8 mouse cellular contexts compared by ENCODE assay signal in the genomic region with DNA sequence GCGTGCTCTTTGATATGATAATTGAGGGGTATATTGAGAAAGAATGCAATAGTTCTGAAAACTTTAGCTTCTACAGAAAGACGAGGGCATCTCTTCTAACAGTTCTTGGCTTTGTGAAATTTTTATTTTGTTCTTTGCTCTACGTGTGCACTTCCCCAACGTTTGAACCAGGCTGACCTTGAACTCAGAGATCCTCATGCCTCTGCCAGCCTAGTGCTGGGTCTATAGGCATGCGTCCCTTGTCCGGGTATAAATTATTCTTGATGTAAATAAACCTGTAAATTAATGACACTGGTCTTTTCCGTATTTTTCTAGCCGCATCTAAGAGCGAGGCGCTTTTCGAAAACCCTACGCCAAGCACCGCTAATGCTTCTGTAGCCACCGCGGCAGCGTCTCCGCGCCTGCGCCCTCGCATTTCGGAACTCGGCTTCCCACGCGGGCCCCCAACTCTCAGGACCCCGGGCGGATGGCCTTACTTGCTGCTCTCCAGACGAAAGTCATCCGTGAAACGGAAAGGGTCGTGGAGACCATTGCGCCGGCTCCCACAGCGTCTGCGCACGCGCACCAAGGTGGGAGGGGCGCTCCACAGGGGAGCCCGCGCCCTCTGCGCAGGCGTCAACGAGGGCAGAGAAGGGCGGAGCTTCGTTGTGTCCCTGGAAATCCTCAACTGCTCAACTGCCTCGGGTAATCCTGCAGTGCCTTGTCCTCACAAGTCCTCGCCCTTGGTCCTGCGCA. TPM values are rescaled to one million over a fixed set of nuclear protein-coding genes. Genes with fewer than 3 reads are reported as not detected.
A peak's percentile ranks its signal among the peaks of the same experiment; 100 is the strongest.
DNase-seq lines count a peak whose midpoint lies in the region; ATAC-seq and TF ChIP-seq lines count a peak whose summit lies in the region.

A gene (minus strand): TSS at position 587 of the 735 bp plus-strand sequence.

- H3K4me3 ChIP-seq in CH12.LX (replicated peaks in 1 of 3; ENCODE audit: low read depth in 2 of 3, low read length in 2 of 3, poor library complexity in 1 of 3) = peak within 1 kb of the TSS; percentile 74 to 79 (median 76)
- peak within 1 kb of the TSS; percentile 67 for H3K4me3 ChIP-seq in forebrain, embryonic 11.5 days (ENCODE audit: low read depth, low read length)
- H3K4me3 ChIP-seq in heart, embryonic 16.5 days (ENCODE audit: low read length) = peak within 1 kb of the TSS; percentile 65
- H3K4me3 ChIP-seq in liver, embryonic 15.5 days (replicated peaks) = peak within 1 kb of the TSS; percentile 79
- peak within 1 kb of the TSS; percentile 47 for H3K4me3 ChIP-seq in neural tube, embryonic 12.5 days

- H3K4me2 ChIP-seq in CH12.LX (ENCODE audit: insufficient read depth, low read depth, poor library complexity, severe bottlenecking) = peak within 1 kb of the TSS; percentile 78
- peak within 1 kb of the TSS; percentile 56 for H3K4me2 ChIP-seq in forebrain, embryonic 11.5 days (ENCODE audit: low read depth, low read length, severe bottlenecking)
- peak within 1 kb of the TSS; percentile 74 for H3K4me2 ChIP-seq in heart, embryonic 16.5 days (ENCODE audit: low read depth, low read length)
- H3K4me2 ChIP-seq in liver, embryonic 15.5 days = peak within 1 kb of the TSS; percentile 68
- H3K4me2 ChIP-seq in neural tube, embryonic 12.5 days (replicated peaks) = peak within 1 kb of the TSS; percentile 60

- peak; percentile 97 for ATAC-seq in forebrain, embryonic 11.5 days (replicated peaks; ENCODE audit: low FRiP score)
- ATAC-seq in heart, embryonic 16.5 days (replicated peaks; ENCODE audit: extremely low read depth, insufficient read depth, low FRiP score) = peak; percentile 99
- ATAC-seq in liver, embryonic 15.5 days (ENCODE audit: insufficient read depth) = peak; percentile 96
- peak; percentile 94 for ATAC-seq in neural tube, embryonic 12.5 days (ENCODE audit: low FRiP score, low read depth)

- dilution Hi-C loops in CH12.LX (cut with MboI; ENCODE audit: extremely low pct_ligation_motif_present, extremely low pct_unique_long_range_greater_than_20kb, low sequenced_read_pairs) = no loop called here

- TF ChIP-seq CTCF in CH12.LX (conservative IDR thresholded peaks at IDR 0.05 in 1 of 2, IDR thresholded peaks at IDR 0.05 in 1 of 2; ENCODE audit: low read depth in 2 of 2, low read length in 2 of 2) = no peak

- in situ Hi-C loops in CH12.LX (cut with MboI; ENCODE audit: low pct_ligation_motif_present, low pct_unique_long_range_greater_than_20kb, low sequenced_read_pairs) = loop anchor here (10.0 kb wide), 1 partner anchor 80 kb away; a partner anchor contains a TSS

- 1% methylated on average over 47 of the region's 47 CpGs for WGBS in forebrain, embryonic 11.5 days
- under 1% methylated on average over 47 of the region's 47 CpGs for WGBS in heart, embryonic 16.5 days
- 1% methylated on average over 47 of the region's 47 CpGs for WGBS in liver, embryonic 15.5 days (ENCODE audit: insufficient replicate concordance)
- WGBS in neural tube, embryonic 12.5 days = 1% methylated on average over 47 of the region's 47 CpGs

- no peaks in the 10 kb centered on the region for H3K27me3 ChIP-seq in CH12.LX (replicated peaks)
- H3K27me3 ChIP-seq in forebrain, embryonic 11.5 days (ENCODE audit: control insufficient read depth, insufficient read depth, low read length) = no peaks in the 10 kb centered on the region
- no peaks in the 10 kb centered on the region for H3K27me3 ChIP-seq in heart, embryonic 16.5 days (ENCODE audit: control insufficient read depth, insufficient read depth, low read length)
- no peaks in the 10 kb centered on the region for H3K27me3 ChIP-seq in liver, embryonic 15.5 days
- no peaks in the 10 kb centered on the region for H3K27me3 ChIP-seq in neural tube, embryonic 12.5 days (replicated peaks)

- no peak for TF ChIP-seq RAD21 in CH12.LX (IDR thresholded peaks at IDR 0.05; ENCODE audit: low read depth, low read length)

- H3K4me1 ChIP-seq in CH12.LX (ENCODE audit: control insufficient read depth in 1 of 2, insufficient read depth in 2 of 2) = peaks cover 21 to 36% of the 10 kb centered on the region in 2 experiments
- H3K4me1 ChIP-seq in forebrain, embryonic 11.5 days (replicated peaks; ENCODE audit: control insufficient read depth, insufficient read depth, low read length) = no peaks in the 10 kb centered on the region
- peaks cover 5% of the 10 kb centered on the region for H3K4me1 ChIP-seq in heart, embryonic 16.5 days (ENCODE audit: control insufficient read depth, insufficient read depth, low read length)
- H3K4me1 ChIP-seq in liver, embryonic 15.5 days (replicated peaks) = 0 out of 2 replicates have a peak, but pooled peaks cover 9% of the 10 kb centered on the region
- H3K4me1 ChIP-seq in neural tube, embryonic 12.5 days = 0 out of 2 replicates have a peak, but pooled peaks cover 4% of the 10 kb centered on the region

- H3K27ac ChIP-seq in CH12.LX (ENCODE audit: insufficient read depth, low read depth) = no peak within 1 kb of the TSS
- H3K27ac ChIP-seq in forebrain, embryonic 11.5 days (ENCODE audit: low read depth, low read length) = peak within 1 kb of the TSS; percentile 71
- H3K27ac ChIP-seq in heart, embryonic 16.5 days (ENCODE audit: low read length) = peak within 1 kb of the TSS; percentile 80
- peak within 1 kb of the TSS; percentile 71 for H3K27ac ChIP-seq in liver, embryonic 15.5 days (replicated peaks)
- H3K27ac ChIP-seq in neural tube, embryonic 12.5 days = peak within 1 kb of the TSS; percentile 67

- peak; percentile 87 for TF ChIP-seq POLR2A in CH12.LX (IDR thresholded peaks at IDR 0.05; ENCODE audit: low read depth, low read length)

- H3K79me2 ChIP-seq in CH12.LX (replicated peaks; ENCODE audit: control insufficient read depth, extremely low read depth, insufficient read depth, poor library complexity, severe bottlenecking) = no peaks in the 10 kb centered on the region

- H3K9ac ChIP-seq in CH12.LX (ENCODE audit: insufficient read depth, low read depth) = peak within 1 kb of the TSS; percentile 78
- peak within 1 kb of the TSS; percentile 85 for H3K9ac ChIP-seq in forebrain, embryonic 11.5 days (ENCODE audit: low read length)
- H3K9ac ChIP-seq in heart, embryonic 16.5 days (ENCODE audit: low read length) = peak within 1 kb of the TSS; percentile 77
- H3K9ac ChIP-seq in liver, embryonic 15.5 days = peak within 1 kb of the TSS; percentile 81
- H3K9ac ChIP-seq in neural tube, embryonic 12.5 days = peak within 1 kb of the TSS; percentile 54

- peak; percentile 83 for DNase-seq in CH12.LX (ENCODE audit: extremely low read depth)
- peak; percentile 82 for DNase-seq in c-Kit-positive CD71-positive TER-119-negative erythroid progenitor cells, embryonic 14.5 days (ENCODE audit: low read depth)
- peak; percentile 95 for DNase-seq in forebrain, embryonic 11.5 days (ENCODE audit: low spot score)
- DNase-seq in kidney, postnatal 36 days = peak; percentile 91 to 96
- peak; percentile 83 for DNase-seq in telencephalon, adult 2 months (ENCODE audit: low read depth, low spot score)

- H3K36me3 ChIP-seq in CH12.LX (replicated peaks in 1 of 2; ENCODE audit: control insufficient read depth in 1 of 2, insufficient read depth in 1 of 2, low read length in 1 of 2) = peaks cover 20 to 27% of the 10 kb centered on the region in 2 experiments
- H3K36me3 ChIP-seq in forebrain, embryonic 11.5 days (ENCODE audit: control insufficient read depth, insufficient read depth, low read length) = no peaks in the 10 kb centered on the region
- peaks cover 11% of the 10 kb centered on the region for H3K36me3 ChIP-seq in heart, embryonic 16.5 days (ENCODE audit: control insufficient read depth, insufficient read depth)
- peaks cover 6% of the 10 kb centered on the region; the same call in 1 of the 2 replicates for H3K36me3 ChIP-seq in liver, embryonic 15.5 days (replicated peaks)
- peaks cover 3% of the 10 kb centered on the region; the same call in 1 of the 2 replicates for H3K36me3 ChIP-seq in neural tube, embryonic 12.5 days

- no peak for TF ChIP-seq EP300 in CH12.LX (IDR thresholded peaks at IDR 0.05; ENCODE audit: low read length)

- H3K9me3 ChIP-seq in CH12.LX (replicated peaks; ENCODE audit: low read length) = no peaks in the 10 kb centered on the region
- no peaks in the 10 kb centered on the region for H3K9me3 ChIP-seq in forebrain, embryonic 11.5 days (ENCODE audit: control insufficient read depth, low read length)
- H3K9me3 ChIP-seq in heart, embryonic 16.5 days (replicated peaks; ENCODE audit: control insufficient read depth, low read length) = no peaks in the 10 kb centered on the region
- H3K9me3 ChIP-seq in liver, embryonic 15.5 days (replicated peaks) = no peaks in the 10 kb centered on the region
- H3K9me3 ChIP-seq in neural tube, embryonic 12.5 days = no peaks in the 10 kb centered on the region

TF ChIP-seq in CH12.LX, 34 proteins besides CTCF, POLR2A, EP300 and RAD21 (continues in another document):
- no peak for TF ChIP-seq MYC (IDR thresholded peaks at IDR 0.05; ENCODE audit: low read depth, low read length)
- TF ChIP-seq BHLHE40 (IDR thresholded peaks at IDR 0.05; ENCODE audit: low read depth, low read length) = no peak
- no peak for TF ChIP-seq POLR2AphosphoS2 (IDR thresholded peaks at IDR 0.05; ENCODE audit: low read depth, low read length)
- no peak for TF ChIP-seq KAT2A (IDR thresholded peaks at IDR 0.05; ENCODE audit: insufficient replicate concordance, low read length)
- TF ChIP-seq NELFE (IDR thresholded peaks at IDR 0.05; ENCODE audit: low read depth, low read length) = peak; percentile 83
- TF ChIP-seq ELF1 (IDR thresholded peaks at IDR 0.05; ENCODE audit: low read depth, low read length) = 0 out of 2 replicates have a peak, but pooled peaks have one; percentile 40
- no peak for TF ChIP-seq MEF2A (IDR thresholded peaks at IDR 0.05; ENCODE audit: borderline replicate concordance, low read depth, low read length)
- TF ChIP-seq NRF1 (IDR thresholded peaks at IDR 0.05; ENCODE audit: low read depth, low read length) = peak; percentile 97
- TF ChIP-seq ZMIZ1 (IDR thresholded peaks at IDR 0.05; ENCODE audit: low read depth, low read length) = no peak
- no peak for TF ChIP-seq MAX (IDR thresholded peaks at IDR 0.05; ENCODE audit: low read length)
- TF ChIP-seq MAFK (IDR thresholded peaks at IDR 0.05; ENCODE audit: insufficient replicate concordance, low read length) = no peak
- peak; percentile 53 for TF ChIP-seq HCFC1 (IDR thresholded peaks at IDR 0.05; ENCODE audit: low read depth, low read length)
- TF ChIP-seq UBTF (IDR thresholded peaks at IDR 0.05; ENCODE audit: low read depth, low read length) = no peak
- TF ChIP-seq ZKSCAN1 (IDR thresholded peaks at IDR 0.05; ENCODE audit: borderline replicate concordance, low read depth, low read length) = no peak

RNA-seq across cellular contexts. Expression of the gene that starts here (rescaled TPM):
- 40.7 and 43.4 TPM in 2 replicates for total RNA-seq in CH12.LX (2012; rRNA removed)
- total RNA-seq in CH12.LX (2014; rRNA removed) = 72.9 and 79.6 TPM in 2 replicates
- polyA plus RNA-seq in CH12.LX (2012; ENCODE audit: insufficient read length, low read depth) = 20.9 and 24.8 TPM in 2 replicates
- 75.8 and 84.5 TPM in 2 replicates for polyA plus RNA-seq in forebrain, embryonic 11.5 days (2014; fragmentation: Nextera tagmentation; extraction: Ambion mirVana)
- 66.0 and 75.5 TPM in 2 replicates for polyA plus RNA-seq in heart, embryonic 16.5 days (2015; fragmentation: Nextera tagmentation; extraction: Ambion mirVana)
- polyA plus RNA-seq in liver, embryonic 15.5 days (2015; fragmentation: Nextera tagmentation; extraction: Ambion mirVana) = 23.7 and 26.8 TPM in 2 replicates
- polyA plus RNA-seq in neural tube, embryonic 12.5 days (2016; fragmentation: Nextera tagmentation; extraction: Ambion mirVana) = 78.1 and 80.1 TPM in 2 replicates
